In genomic region chr12:10513526-10513925, GRCm38 (mm10) we compare ENCODE assay signal across 13 mouse cellular contexts.
A peak's percentile ranks its signal among the peaks of the same experiment; 100 is the strongest.
DNase-seq lines count a peak whose midpoint lies in the region; ATAC-seq and TF ChIP-seq lines count a peak whose summit lies in the region.
"Had no signal": no experiment of that assay in that cellular context is flagged by ENCODE, and none has a peak within 500 bp of the region (broad histone marks: within the 10 kb centered on the region; RNA-seq: fewer than 3 reads in every experiment).

No protein-coding gene starts in this region.

- no peak overlapping the region for H3K4me3 ChIP-seq in kidney, embryonic 16.5 days (ENCODE audit: low read length)
- H3K4me3 ChIP-seq in embryonic fibroblast, embryonic 13.5 days (ENCODE audit: insufficient read depth, low read length): no peak overlapping the region
- H3K4me3 ChIP-seq: stomach, embryonic 15.5 days had no signal

- no peaks in the 10 kb centered on the region for H3K9me3 ChIP-seq in kidney, embryonic 16.5 days (ENCODE audit: low read length)
- H3K9me3 ChIP-seq: stomach, embryonic 15.5 days had no signal

- 0 out of 2 replicates have a peak overlapping the region, but pooled peaks have one; percentile 4 for H3K4me2 ChIP-seq in kidney, embryonic 16.5 days (replicated peaks; ENCODE audit: low read depth, low read length)
- H3K4me2 ChIP-seq: stomach, embryonic 15.5 days had no signal

- DNase-seq in frontal cortex, postnatal 10 days (ENCODE audit: low spot score in 2 of 2): no peak
- no peak for DNase-seq in kidney, postnatal 10 days
- DNase-seq in 3T3-L1 (ENCODE audit: low read depth, low spot score): peak; percentile 56
- DNase-seq in left cerebral cortex, postnatal 10 days (ENCODE audit: extremely low spot score in 1 of 2, low spot score in 2 of 2): no peak
- DNase-seq: cerebellum, adult 11 months; liver, postnatal 0 days; thymus, postnatal 4 days had no signal

- TF ChIP-seq CTCF in embryonic fibroblast, embryonic 13.5 days (IDR thresholded peaks at IDR 0.05; ENCODE audit: borderline replicate concordance, insufficient read depth, low read length): no peak

- ATAC-seq in frontal cortex, adult (ENCODE audit: low TSS enrichment): peak; percentile 73
- ATAC-seq in kidney, embryonic 16.5 days (ENCODE audit: low FRiP score, low TSS enrichment): no peak; the same call in 1 of the 2 replicates
- ATAC-seq in megakaryocyte-erythroid progenitor cell, adult 5-6 weeks (replicated peaks; ENCODE audit: low FRiP score, low TSS enrichment, poor library complexity, severe bottlenecking): no peak
- ATAC-seq: hindbrain, postnatal 0 days; liver, postnatal 0 days had no signal

- intact Hi-C loops in left cerebral cortex, postnatal 10 days (cut with DNase I): no loop called here

- no peak overlapping the region for H3K27ac ChIP-seq in kidney, embryonic 16.5 days (ENCODE audit: low read length)
- H3K27ac ChIP-seq in embryonic fibroblast, embryonic 13.5 days (ENCODE audit: insufficient read depth, low read length): peak overlapping the region; percentile 65
- H3K27ac ChIP-seq: hindbrain, postnatal 0 days; stomach, embryonic 15.5 days had no signal

- TF ChIP-seq POLR2A in embryonic fibroblast, embryonic 13.5 days (IDR thresholded peaks at IDR 0.05; ENCODE audit: low read depth, low read length): no peak

- H3K36me3 ChIP-seq in kidney, embryonic 16.5 days (ENCODE audit: insufficient read depth, low read length): no peaks in the 10 kb centered on the region
- H3K36me3 ChIP-seq: stomach, embryonic 15.5 days had no signal

- H3K27me3 ChIP-seq in kidney, embryonic 16.5 days (ENCODE audit: insufficient read depth, low read length): no peaks in the 10 kb centered on the region
- H3K27me3 ChIP-seq: stomach, embryonic 15.5 days had no signal

- H3K9ac ChIP-seq in kidney, embryonic 16.5 days (replicated peaks; ENCODE audit: low read length): no peak overlapping the region
- H3K9ac ChIP-seq: liver, postnatal 0 days; stomach, embryonic 15.5 days had no signal

- H3K4me1 ChIP-seq in kidney, embryonic 16.5 days (ENCODE audit: insufficient read depth, low read length): no peaks in the 10 kb centered on the region
- no peaks in the 10 kb centered on the region; the same call in none of the 2 replicates for H3K4me1 ChIP-seq in embryonic fibroblast, embryonic 13.5 days (ENCODE audit: control insufficient read depth, insufficient read depth, low read length)
- H3K4me1 ChIP-seq: stomach, embryonic 15.5 days had no signal

- 53% methylated on average over 5 of the region's 5 CpGs for WGBS in kidney, embryonic 16.5 days
